Mouse (Mus musculus): Measurements from ENCODE around the gene Tbc1d23.
"Not testable (repeated sequence)": the region's sequence is repeated elsewhere in the genome, so short reads cannot be mapped to it uniquely, and the experiment has no call there.

Tbc1d23 gene

DNA sequence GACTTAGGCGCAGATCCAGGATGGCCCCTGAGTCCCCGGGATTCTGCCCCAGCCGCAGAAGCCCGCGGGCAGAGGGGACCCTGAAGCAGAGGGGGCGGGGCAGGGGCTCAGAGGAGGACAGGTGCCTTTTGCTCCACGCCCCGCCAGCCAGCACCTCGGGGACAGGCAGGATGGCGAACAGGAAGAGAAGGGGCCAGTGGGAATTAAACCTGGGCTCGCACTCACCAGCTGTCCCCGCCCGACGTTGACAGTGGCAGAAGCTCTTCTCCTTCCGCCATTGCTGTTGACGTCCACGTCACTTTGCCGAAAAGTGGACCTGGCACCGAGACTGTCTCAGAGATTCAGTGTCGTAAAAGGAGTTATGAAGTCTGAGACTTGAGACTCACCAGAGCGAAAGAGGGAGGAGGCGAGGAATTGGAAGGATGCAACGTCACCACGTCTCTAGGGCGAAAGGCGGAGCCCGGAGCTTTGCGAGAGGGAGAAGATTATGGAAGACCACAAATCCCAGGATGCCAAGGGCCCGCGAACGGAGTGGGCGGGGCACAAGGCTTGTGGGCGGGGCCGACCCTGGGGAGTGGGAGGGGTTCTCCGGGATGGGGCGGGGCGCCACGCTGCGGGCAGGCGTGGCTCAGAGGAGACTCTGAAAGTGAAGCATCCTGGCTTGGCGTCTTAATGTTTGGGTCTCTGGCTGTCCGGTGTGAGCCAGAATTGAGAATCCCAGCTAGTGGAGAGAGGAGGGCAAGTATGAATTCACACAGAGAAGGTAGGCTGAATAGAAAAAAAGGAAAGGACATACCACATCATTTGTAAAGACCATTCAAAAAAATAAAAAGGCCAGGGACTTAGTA is at the start of gene Tbc1d23:
Tbc1d23 (minus strand) TSS at position 416 of the 848 bp plus-strand sequence.
- peak; percentile 99 for DNase-seq

DNA sequence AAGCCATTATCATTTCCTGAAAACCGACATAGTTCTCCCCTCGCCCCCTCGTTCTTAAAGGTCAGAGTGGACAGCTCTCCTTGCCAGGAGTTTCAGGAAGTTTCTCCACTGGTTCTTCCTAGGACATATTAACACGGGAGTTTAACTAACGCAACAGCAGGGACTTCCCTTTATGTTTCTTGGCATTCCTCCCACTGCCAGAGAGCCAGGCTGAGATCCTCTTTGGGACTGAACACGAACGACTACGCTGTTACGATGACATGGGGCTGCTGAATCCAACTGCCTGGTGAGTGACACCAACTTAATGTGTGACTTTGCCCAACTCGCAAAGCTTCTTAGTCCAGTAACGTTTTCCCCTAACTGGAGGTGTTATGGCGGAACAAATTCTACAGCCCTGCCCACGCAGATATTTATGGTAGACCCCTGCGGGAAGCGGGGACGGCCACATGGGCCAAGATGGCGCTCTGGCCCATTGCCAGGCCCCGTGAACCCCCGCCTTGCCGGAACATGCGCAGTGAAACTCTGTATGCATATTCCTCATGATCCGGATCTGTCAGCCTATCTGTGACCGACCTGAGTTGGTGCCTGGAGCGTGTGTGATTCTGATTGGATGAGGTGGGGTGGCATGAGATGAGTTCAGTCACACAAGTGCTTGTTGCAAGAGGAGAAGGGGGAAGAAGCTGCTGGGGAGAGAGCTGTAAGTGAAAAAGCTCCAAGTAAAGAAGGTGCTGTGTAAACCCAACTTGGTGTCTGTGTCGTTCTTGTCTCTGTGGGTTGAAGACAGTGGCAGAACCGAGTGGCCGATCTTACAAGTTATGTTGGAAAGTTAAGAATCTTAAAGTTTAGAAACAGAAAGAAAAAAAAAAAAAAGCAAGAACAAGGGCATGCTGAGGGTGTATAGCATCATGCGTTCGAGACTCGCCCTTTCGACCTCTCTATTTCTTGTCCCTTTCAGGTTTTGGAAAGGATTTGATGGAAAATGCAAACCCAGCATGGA is 49.2 kb upstream of the Tbc1d23 start:
- no peak for DNase-seq

DNA sequence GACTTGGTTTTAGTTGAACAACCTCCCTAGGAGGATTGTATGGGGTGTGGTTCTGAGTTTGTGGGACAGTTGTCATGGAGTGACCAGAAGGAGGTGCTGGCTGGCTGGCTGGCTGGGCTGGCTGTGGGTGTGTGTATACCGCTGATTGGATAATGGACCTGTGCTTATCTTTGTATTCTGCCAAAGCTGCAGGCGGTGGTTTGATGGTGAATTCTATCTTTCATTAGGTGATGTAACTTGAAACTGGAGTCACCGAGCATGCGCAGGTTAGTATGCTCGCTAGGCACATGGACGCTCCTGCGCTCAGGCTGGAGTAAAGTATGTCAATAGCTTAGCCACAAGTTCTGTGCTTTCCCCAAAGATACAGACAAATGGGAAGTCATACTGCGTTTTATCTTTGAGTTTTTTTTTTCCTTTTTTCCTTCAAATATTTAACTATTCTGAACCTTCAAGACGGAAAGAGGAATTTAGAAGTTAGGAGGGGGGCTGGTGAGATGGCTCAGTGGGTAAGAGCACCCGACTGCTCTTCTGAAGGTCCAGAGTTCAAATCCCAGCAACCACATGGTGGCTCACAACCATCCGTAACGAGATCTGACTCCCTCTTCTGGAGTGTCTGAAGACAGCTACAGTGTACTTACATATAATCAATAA is 47.8 kb upstream of the Tbc1d23 start:
- DNase-seq, result no peak

DNA sequence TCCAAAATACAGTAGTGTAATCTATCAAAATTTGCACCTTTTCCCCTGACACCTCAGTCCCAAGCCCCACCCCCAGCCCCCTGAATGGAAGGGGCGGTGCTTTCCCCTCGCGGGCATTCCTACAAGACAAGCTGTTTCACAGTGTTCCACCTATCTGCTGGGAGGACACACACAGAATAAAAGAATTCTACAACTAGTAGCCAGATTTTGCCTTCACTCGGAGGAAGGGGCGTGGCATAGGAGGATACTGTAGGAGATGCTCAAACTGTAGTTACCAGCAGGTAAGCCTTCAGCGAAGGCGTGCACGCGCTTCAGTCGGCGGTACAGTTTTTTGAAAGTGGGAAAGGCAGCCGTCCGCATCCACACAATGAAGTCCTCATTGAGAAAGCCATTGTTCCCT is 38.4 kb upstream of the Tbc1d23 start:
- DNase-seq, result no peak

DNA sequence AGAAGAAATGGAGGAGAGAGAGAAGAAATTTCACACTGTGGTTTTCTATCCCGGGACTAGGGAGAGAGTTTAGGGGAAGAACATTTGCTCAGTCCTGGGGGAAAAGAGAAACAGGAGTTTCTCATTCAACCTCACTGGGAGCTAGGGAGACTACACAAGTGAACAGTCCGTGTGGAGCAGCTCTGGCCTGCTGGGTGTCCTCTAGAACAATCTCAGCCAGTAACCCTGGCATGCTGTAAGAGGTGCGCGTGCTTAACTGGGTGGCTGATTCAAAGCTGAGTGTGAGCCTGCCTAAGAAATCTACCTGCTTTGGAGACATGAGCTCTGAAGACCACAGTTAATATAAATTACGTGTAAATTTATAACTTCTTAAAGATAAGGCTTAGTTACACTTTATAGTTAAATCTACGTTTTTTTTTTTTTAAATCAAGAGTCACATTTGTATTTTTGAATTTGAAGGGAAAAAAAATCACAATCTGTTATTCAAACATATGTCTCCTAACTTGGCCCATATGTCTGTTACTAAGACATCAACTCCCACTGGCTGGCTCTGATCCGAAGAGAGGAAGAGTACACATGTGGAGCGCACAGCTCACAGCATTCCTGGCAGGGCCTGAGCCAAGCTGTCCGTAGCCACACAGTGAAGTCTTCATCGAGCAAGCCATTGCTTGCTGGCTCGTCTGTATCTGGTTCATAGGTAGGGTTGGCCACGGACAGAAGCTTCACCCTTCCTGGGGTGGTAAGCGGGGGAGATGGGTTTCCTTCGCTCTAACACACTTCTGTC is 36.9 kb upstream of the Tbc1d23 start:
- DNase-seq, result no peak

DNA sequence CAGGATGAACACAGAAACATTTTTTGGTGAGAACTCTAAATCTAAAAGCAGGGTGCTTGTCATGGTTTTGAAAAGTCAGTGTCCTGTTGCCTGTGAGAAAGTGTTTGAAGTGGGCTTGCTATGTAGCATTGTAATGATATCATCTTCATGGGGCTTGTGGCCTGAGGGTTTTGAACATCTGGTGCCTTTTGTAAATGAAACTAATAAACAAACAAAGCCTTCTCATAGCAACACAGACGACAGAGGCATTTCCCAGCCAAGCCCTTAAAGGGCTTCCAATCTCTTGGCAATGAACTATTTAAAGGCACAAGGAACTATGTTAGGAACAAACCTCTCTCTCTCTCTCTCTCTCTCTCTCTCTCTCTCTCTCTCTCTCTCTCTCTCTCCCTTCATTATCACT is 35.8 kb upstream of the Tbc1d23 start:
- DNase-seq, result peak; percentile 73

DNA sequence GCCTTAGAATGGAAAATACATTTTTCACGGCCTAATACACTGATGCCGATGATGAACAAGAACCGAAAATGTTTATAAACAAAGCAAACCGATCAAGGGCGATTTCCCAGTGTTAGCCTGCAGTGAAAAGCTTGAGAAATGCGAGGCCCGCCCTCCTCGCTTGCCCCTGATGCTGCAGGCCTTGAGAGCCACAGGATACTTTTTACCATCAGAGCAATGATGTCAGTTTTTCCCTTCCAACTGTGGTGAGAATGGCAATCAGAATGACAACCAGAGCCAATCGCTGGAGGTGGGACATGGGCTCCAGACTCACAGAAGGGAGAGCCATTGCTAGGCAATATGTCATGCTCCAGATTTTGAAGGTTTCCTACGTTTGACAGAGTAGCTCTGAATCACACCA is 28.8 kb upstream of the Tbc1d23 start:
- no peak for DNase-seq

DNA sequence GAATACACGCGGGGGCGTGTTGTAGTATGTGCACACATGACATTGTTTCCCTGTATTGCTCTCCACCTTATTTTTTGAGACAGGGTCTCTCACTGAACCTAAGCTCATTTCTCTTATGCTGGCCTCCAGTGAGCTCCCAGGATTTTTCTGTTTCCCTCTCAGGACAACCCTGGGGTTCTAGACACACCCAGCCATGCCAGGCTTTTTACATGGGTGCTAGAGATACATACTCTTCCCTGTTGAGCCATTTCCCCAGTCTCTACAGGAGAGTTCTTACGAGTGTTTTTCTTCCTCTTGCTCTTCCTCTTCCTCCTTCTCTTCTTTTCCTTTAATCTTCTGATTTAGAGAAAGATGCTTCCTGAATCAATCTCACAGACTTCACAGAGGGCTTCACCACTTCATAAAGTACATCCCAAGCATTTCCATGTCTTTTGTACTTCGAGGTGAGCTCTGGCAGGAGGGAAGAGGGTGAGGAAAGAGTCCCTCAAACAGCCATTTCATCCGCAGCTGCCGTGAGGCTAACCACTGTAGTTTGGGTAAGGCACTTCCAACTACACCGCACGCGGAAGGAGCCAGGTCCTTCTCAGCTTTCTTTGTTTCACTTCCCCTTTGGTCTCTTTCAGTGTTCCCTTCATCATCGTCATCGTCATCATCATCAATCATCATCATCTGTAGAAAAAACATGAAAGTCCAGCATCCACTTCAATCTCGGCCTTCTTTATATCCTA is 28.2 kb upstream of the Tbc1d23 start:
- DNase-seq, result no peak

DNA sequence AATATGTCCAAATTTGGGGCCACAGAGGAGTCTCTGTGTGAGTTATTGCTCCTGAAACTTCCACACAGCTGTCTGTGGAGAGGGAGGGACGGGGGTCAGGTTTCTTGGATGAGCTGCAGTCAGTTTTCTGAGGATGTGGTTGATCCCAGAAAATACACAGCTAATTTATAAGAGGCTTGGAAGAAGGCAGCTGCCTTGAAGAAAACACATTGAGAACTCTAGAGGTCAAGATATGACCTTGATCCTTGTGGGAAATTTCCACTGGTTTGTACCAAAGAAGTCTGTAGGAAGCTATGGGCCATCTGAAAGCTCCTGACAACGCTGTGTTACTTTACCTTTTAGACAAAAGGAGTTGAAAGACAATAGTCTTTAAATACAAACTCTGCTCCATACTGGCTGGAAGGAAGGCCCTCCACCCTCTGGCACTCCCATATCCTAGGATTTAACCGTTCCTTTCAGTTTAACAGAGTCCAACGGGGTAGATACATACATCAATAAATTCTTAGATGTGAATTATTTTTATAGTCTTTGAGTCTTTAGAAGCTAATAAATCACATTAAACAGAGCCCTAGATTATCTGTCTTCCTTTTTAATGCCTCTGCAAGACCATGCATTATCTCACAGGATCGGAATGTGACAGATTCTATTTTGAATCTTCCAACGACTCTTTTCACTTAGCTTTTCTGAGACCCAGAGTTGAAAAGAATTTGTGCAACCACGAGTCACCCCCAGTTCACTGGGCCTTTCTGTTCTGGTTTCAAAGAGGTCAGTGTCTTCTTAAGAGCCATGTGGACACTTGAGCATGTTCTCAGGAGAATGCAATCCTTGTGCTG is 20.5 kb upstream of the Tbc1d23 start:
- DNase-seq, result peak; percentile 69

DNA sequence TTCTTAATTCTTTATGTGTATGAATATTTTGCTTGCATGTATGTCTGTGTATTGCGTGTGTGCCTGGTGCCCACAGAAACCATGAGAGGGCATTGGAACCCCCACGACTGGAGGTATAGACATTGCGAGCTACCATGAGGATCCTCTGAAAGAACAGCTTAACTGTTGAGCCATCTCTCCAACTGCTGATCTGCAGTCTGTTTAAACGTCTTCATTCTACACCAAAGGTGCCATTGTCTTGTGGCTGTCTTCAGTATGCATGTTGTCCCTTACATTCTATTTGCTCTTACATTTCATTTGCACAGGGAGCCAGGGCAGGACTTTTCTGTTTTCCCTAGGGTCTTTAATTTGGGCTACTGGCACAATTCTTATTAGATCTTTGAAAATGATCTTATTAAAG is 19.7 kb upstream of the Tbc1d23 start:
- no peak for DNase-seq

DNA sequence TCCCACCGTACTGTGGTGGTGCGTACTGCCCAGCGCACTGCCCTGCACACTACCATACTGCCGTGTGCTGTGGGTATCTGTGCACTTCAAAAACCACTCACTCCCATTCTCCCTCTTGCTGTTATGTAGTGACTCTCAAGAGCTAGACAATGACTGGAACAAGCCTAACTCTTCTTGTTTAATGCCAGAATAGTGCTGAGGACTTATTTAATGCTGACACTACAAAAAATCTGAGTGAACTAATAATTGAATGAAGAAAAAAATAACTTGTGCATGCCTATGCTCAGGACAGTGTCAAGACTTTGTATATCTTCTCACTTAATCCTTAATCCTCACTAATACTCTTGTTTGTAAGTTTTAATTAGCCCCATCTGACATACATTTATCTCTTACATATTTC is 16.2 kb upstream of the Tbc1d23 start:
- DNase-seq, result no peak

DNA sequence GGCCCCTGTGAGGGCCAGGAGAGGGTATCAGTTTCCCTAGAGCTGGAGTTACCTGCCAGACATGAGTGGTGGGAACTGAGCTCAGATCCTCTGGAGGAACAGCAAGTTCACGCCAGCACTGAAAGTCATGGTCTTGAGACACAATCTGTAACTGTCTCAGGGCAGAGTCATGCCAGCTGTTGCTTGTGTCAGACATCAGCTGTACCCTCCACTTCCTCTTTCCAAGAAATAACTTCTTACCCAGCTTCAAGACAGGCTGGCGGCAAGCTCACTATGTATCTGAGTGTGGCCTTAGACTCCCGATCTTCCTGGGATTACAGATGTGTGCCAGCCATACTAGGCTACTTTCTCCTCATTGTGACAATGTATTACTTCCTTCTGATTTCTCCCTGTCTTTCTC is 15.3 kb upstream of the Tbc1d23 start:
- DNase-seq, result peak; percentile 62

DNA sequence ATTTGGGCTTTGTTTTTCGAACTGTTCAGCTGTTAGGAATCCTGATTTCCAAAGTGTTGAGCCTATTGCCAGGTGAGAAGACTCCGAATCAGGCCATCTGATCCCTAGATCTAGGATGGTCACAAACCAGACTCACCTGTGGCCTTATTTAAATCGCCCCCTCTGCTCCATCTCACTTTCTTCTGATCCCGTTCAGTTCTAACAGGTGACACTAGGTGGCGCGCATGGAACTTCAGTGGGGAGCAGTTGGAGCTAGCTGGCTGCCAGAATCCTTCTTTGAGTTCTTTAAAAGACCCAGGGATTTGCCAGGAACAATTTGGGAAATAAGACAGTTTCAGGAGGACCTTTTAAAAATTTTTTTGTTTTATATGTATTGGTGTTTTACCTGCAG is 12.5 kb upstream of the Tbc1d23 start:
- DNase-seq, result peak; percentile 90

DNA sequence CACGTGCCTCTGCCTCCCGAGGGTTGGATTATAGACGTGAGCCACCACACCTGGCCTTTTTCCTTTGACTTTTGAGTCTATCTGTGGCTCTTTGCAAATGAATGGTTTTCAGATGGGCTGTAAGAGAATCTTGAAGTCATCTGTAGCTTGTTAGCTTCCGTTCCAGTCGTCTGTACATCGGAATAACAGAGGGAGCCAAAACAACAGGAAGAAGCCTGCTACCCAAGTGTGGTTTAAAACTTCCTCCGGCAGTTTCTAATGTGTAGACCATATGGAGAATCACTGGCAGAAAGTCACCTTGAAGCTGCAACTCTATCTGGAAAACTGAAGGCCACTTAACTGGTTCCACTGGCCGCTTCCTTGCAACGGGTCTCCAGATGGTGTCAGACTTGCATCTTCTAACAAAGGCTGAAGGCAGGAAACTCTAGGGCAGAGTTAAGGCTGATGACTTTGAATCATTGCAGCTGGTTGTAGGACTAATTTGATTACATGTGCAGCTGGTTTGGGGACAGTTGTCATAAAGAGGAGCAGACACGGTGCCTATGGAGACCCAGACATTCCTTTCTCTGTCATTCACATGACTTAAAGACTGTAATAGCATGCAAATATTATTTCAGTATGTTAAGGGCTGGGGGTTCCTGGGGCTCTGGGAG is 12.0 kb upstream of the Tbc1d23 start:
- peak; percentile 53 for DNase-seq

DNA sequence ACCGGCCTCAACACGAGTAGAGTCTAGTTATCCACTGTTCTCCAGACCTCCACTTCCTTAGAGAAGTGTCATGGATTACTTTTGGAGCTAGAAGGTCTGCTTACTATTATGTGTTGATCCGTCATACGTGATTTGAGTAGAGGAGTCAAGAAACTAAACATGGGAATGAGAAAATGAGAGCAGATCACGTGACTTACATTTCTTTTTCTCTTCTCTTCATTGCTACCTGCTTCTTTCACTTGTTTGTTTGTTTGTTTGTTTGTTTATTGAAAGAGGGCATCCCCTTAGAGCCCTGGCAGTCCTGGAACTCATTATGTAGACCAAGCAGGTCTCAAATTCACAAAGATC is 11.5 kb upstream of the Tbc1d23 start:
- no peak for DNase-seq

DNA sequence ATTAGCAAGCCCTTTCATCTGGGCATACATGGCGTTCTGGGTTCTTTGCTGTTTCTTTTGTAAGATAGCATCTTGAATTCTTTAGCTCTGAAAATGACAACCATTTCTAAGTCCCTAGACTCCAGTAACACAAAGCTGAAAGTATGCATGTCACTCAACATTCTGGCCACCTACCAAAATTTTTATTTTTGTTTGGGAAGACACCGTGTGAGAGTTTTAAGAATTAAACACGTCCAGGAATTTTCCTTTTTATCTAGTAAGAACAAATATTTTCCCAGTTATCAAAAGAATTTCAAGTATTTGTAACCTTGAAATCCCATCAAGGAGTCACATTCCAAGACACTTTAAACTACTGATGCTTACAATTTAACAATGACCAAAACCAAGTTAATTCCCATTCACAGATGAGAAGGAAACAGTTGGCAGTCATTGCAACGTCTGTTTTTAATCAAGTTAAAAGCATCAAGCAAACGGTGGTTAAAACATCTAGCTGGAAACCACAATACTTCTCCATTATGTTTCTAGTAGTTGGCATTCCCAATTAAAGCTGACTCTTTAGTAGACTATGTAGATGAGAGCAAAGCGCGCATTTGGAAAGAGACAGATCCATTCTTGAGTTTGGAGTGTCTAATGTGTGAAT is 4.7 kb upstream of the Tbc1d23 start:
- no peak for DNase-seq

DNA sequence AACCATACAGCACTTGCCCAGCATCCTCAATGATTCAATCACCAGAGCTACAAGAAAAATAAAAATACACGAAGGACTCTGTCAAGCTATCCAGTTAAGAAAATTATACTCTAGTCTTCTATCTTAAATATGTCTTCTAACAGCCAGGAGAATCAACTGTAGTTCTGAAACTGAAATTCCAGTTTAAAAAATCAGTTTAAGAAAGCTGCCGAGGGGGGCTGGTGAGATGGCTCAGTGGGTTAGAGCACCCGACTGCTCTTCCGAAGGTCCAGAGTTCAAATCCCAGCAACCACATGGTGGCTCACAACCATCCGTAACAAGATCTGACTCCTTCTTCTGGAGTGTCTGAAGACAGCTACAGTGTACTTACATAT is 620 bp upstream of the Tbc1d23 start:
- DNase-seq, result not testable (repeated sequence)

DNA sequence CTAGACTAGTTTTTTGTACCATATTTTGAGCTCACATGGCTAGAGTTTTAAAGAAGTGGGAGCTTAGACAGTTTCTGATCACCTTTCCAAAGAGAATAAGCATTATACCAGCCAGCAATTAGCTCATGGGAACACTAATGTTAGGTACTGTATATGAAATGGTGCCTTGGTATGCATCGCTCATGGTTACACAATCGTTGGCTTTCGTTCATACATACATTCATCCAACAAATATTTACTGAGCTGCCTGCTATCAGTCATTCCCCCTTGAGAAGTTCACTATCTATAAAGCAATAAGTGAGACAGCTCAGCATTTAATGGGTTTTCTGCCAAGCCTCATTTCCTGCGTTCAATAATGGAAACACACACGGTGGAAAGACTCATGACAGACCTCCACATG is 4.9 kb downstream of the Tbc1d23 start:
- DNase-seq, result no peak

DNA sequence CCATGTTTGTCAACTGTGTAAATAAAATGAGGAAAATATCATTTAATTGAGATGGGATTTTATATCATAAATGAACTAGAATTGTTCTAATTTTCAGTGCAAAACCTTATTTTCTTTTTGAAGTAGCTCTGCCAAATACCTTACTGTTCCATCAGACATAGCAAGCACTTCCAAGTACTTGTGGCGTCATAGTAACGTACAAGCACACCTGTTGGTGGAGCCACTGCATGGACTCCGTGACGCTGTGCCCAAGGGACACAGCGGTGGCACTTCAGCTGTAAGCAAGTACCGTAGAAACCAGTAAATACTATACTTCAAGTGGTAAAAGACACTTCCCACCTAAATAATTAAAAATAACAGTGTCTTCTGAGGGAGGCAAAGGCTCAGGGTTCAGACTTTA is 10.9 kb downstream of the Tbc1d23 start:
- DNase-seq, result peak; percentile 16

DNA sequence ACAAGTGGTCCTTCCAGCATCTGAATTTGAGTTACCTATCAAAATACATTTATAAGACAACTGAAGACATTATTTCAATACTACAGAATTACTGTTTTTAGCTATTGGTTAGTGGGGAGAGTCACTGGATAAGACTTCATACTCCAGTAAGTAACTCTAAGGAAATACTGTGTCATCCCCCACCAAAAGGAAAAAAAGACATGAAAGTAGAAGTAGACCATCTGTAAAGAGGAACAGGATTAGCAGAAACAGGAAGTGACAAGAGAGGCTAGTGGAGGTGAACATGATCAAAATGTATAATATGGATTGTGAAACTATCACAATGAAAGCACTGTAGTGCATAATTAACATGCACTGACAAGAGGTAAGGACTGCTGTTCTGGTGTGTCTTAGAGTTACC is 15.3 kb downstream of the Tbc1d23 start:
- peak; percentile 19 for DNase-seq
